Mouse (Mus musculus): ENCODE measurements around the gene Gdf15.

GRCm38 (mm10) chr8:70595811-70596210, 36.4 kb downstream of the Gdf15 start:
- TF ChIP-seq CTCF (IDR thresholded peaks at IDR 0.05; ENCODE audit: control insufficient read depth, insufficient read depth, low read length) (no peak), POLR2A (IDR thresholded peaks at IDR 0.05; ENCODE audit: borderline replicate concordance, control insufficient read depth, low read depth, low read length) (no peak)
